Mouse (Mus musculus): ENCODE measurements around the gene Ung. TPM values are rescaled to one million over a fixed set of nuclear protein-coding genes. Genes with fewer than 3 reads are reported as not detected.

Ung gene
- polyA plus RNA-seq, 1 experiment from 2014 or later, result 44.6 TPM

GRCm38 (mm10) chr5:114153490-114153889 lies 23.3 kb downstream of the Ung start:
- H3K27ac ChIP-seq (replicated peaks), result no peak overlapping the region
- H3K36me3 ChIP-seq, result no peaks in the 10 kb centered on the region
- H3K4me2 ChIP-seq, result peak overlapping the region; percentile 42; the same call in 1 of the 2 replicates
- H3K9me3 ChIP-seq, result no peaks in the 10 kb centered on the region
- no peak overlapping the region for H3K9ac ChIP-seq
- ATAC-seq (ENCODE audit: extremely low read depth, insufficient number of reproducible peaks, low FRiP score, low TSS enrichment), result no peak
- H3K27me3 ChIP-seq (replicated peaks), result no peaks in the 10 kb centered on the region
- peak overlapping the region; percentile 38 for H3K4me3 ChIP-seq
- peaks cover 43% of the 10 kb centered on the region for H3K4me1 ChIP-seq
- WGBS, result 9% methylated on average over 12 of the region's 12 CpGs

- Histone ChIP-seq H3K27me3 (replicated peaks) (no peaks in the 10 kb centered on the region), H3K4me3 (no peak overlapping the region), H3K36me3 (0 out of 2 replicates have a peak, but pooled peaks cover 4% of the 10 kb centered on the region), H3K27ac (replicated peaks) (peak overlapping the region; percentile 36; the same call in 1 of the 2 replicates), H3K9me3 (no peaks in the 10 kb centered on the region), H3K4me1 (peaks cover 35% of the 10 kb centered on the region), H3K4me2 (no peak overlapping the region), H3K9ac (0 out of 2 replicates have a peak overlapping the region, but pooled peaks have one; percentile 10)
- ATAC-seq (ENCODE audit: extremely low read depth, insufficient number of reproducible peaks, low FRiP score, low TSS enrichment), result no peak
- 79% methylated on average over 5 of the region's 5 CpGs for WGBS
Observed at GRCm38 (mm10) chr5:114154765-114155164, 24.6 kb downstream of the Ung start.

- no peak for ATAC-seq (ENCODE audit: extremely low read depth, insufficient number of reproducible peaks, low FRiP score, low TSS enrichment)
- 48% methylated on average over 9 of the region's 9 CpGs for WGBS
Observed at GRCm38 (mm10) chr5:114155168-114155933, 25.2 kb downstream of the Ung start.

GRCm38 (mm10) chr5:114157236-114157635 lies 27.1 kb downstream of the Ung start:
- H3K4me2 ChIP-seq, result no peak overlapping the region
- no peak overlapping the region for H3K4me3 ChIP-seq
- H3K4me1 ChIP-seq, result peaks cover 30% of the 10 kb centered on the region
- no peak overlapping the region for H3K9ac ChIP-seq
- no peak for ATAC-seq (ENCODE audit: extremely low read depth, insufficient number of reproducible peaks, low FRiP score, low TSS enrichment)
- H3K27ac ChIP-seq (replicated peaks), result no peak overlapping the region
- H3K36me3 ChIP-seq, result 0 out of 2 replicates have a peak, but pooled peaks cover 4% of the 10 kb centered on the region
- 50% methylated on average over 7 of the region's 7 CpGs for WGBS
- H3K9me3 ChIP-seq, result no peaks in the 10 kb centered on the region
- no peaks in the 10 kb centered on the region for H3K27me3 ChIP-seq (replicated peaks)

More at GRCm38 (mm10) chr5:114155168-114155933, 25.2 kb downstream of the Ung start:
- H3K27ac ChIP-seq (replicated peaks), result peak overlapping the region; percentile 36; the same call in 1 of the 2 replicates
- H3K36me3 ChIP-seq, result 0 out of 2 replicates have a peak, but pooled peaks cover 4% of the 10 kb centered on the region
- H3K9me3 ChIP-seq, result no peaks in the 10 kb centered on the region
- no peak overlapping the region for H3K4me2 ChIP-seq
- 0 out of 2 replicates have a peak overlapping the region, but pooled peaks have one; percentile 28 for H3K9ac ChIP-seq
- H3K4me3 ChIP-seq, result no peak overlapping the region
- peaks cover 34% of the 10 kb centered on the region for H3K4me1 ChIP-seq
- H3K27me3 ChIP-seq (replicated peaks), result no peaks in the 10 kb centered on the region

GRCm38 (mm10) chr5:114161424-114161823 lies 31.2 kb downstream of the Ung start:
- Histone ChIP-seq H3K9me3 (no peaks in the 10 kb centered on the region), H3K9ac (no peak overlapping the region), H3K4me1 (peaks cover 11% of the 10 kb centered on the region), H3K27ac (replicated peaks) (no peak overlapping the region), H3K27me3 (replicated peaks) (no peaks in the 10 kb centered on the region), H3K4me2 (no peak overlapping the region), H3K4me3 (no peak overlapping the region), H3K36me3 (peaks cover 15% of the 10 kb centered on the region)
- 78% methylated on average over 6 of the region's 6 CpGs for WGBS
- ATAC-seq (ENCODE audit: extremely low read depth, insufficient number of reproducible peaks, low FRiP score, low TSS enrichment), result no peak

- ATAC-seq (ENCODE audit: extremely low read depth, insufficient number of reproducible peaks, low FRiP score, low TSS enrichment), result no peak
- Histone ChIP-seq H3K27me3 (replicated peaks) (no peaks in the 10 kb centered on the region), H3K27ac (replicated peaks) (no peak overlapping the region), H3K4me1 (peaks cover 11% of the 10 kb centered on the region), H3K9ac (no peak overlapping the region), H3K36me3 (peaks cover 19% of the 10 kb centered on the region), H3K4me3 (no peak overlapping the region), H3K4me2 (no peak overlapping the region), H3K9me3 (no peaks in the 10 kb centered on the region)
- 41% methylated on average over 12 of the region's 12 CpGs for WGBS
Observed at GRCm38 (mm10) chr5:114162106-114162815, 32.1 kb downstream of the Ung start.

- H3K4me2 ChIP-seq, result no peak overlapping the region
- no peaks in the 10 kb centered on the region for H3K27me3 ChIP-seq (replicated peaks)
- no peak overlapping the region for H3K4me3 ChIP-seq
- H3K9ac ChIP-seq, result no peak overlapping the region
- ATAC-seq (ENCODE audit: extremely low read depth, insufficient number of reproducible peaks, low FRiP score, low TSS enrichment), result no peak
- H3K36me3 ChIP-seq, result peaks cover 19% of the 10 kb centered on the region
- WGBS, result 56% methylated on average over 6 of the region's 6 CpGs
- H3K9me3 ChIP-seq, result no peaks in the 10 kb centered on the region
- peaks cover 11% of the 10 kb centered on the region for H3K4me1 ChIP-seq
- H3K27ac ChIP-seq (replicated peaks), result no peak overlapping the region
Observed at GRCm38 (mm10) chr5:114163117-114163696, 33.0 kb downstream of the Ung start.

- Histone ChIP-seq H3K36me3 (peaks cover 22% of the 10 kb centered on the region), H3K4me2 (no peak overlapping the region), H3K9me3 (no peaks in the 10 kb centered on the region), H3K9ac (no peak overlapping the region), H3K27me3 (replicated peaks) (no peaks in the 10 kb centered on the region), H3K27ac (replicated peaks) (no peak overlapping the region), H3K4me3 (no peak overlapping the region), H3K4me1 (peaks cover 22% of the 10 kb centered on the region)
- WGBS, result 75% methylated on average over 7 of the region's 7 CpGs
- no peak for ATAC-seq (ENCODE audit: extremely low read depth, insufficient number of reproducible peaks, low FRiP score, low TSS enrichment)
Observed at GRCm38 (mm10) chr5:114170345-114170744, 40.2 kb downstream of the Ung start.

GRCm38 (mm10) chr5:114172936-114173335 lies 42.8 kb downstream of the Ung start:
- Histone ChIP-seq H3K27me3 (replicated peaks) (no peaks in the 10 kb centered on the region), H3K36me3 (peaks cover 8% of the 10 kb centered on the region; the same call in 1 of the 2 replicates), H3K4me1 (peaks cover 35% of the 10 kb centered on the region), H3K4me2 (no peak overlapping the region), H3K9me3 (no peaks in the 10 kb centered on the region), H3K4me3 (no peak overlapping the region), H3K27ac (replicated peaks) (no peak overlapping the region), H3K9ac (no peak overlapping the region)
- no peak for ATAC-seq (ENCODE audit: extremely low read depth, insufficient number of reproducible peaks, low FRiP score, low TSS enrichment)
- WGBS, result 90% methylated on average over 3 of the region's 3 CpGs

GRCm38 (mm10) chr5:114173458-114173857 lies 43.3 kb downstream of the Ung start:
- ATAC-seq (ENCODE audit: extremely low read depth, insufficient number of reproducible peaks, low FRiP score, low TSS enrichment), result no peak
- H3K9ac ChIP-seq, result no peak overlapping the region
- peaks cover 7% of the 10 kb centered on the region; the same call in 1 of the 2 replicates for H3K36me3 ChIP-seq
- H3K27ac ChIP-seq (replicated peaks), result peak overlapping the region; percentile 85
- peaks cover 35% of the 10 kb centered on the region for H3K4me1 ChIP-seq
- H3K27me3 ChIP-seq (replicated peaks), result no peaks in the 10 kb centered on the region
- H3K9me3 ChIP-seq, result no peaks in the 10 kb centered on the region
- WGBS, result 67% methylated on average over 7 of the region's 7 CpGs
- peak overlapping the region; percentile 78; the same call in 1 of the 2 replicates for H3K4me2 ChIP-seq
- H3K4me3 ChIP-seq, result no peak overlapping the region
